Comparison of ENCODE assay signal across 30 mouse cellular contexts in genomic region chr3:113574578-113574977, GRCm38 (mm10). TPM values are rescaled to one million over a fixed set of nuclear protein-coding genes. Genes with fewer than 3 reads are reported as not detected.
DNase-seq lines count a peak whose midpoint lies in the region; ATAC-seq and TF ChIP-seq lines count a peak whose summit lies in the region.
"Had no signal": no experiment of that assay in that cellular context is flagged by ENCODE, and none has a peak within 500 bp of the region (broad histone marks: within the 10 kb centered on the region; RNA-seq: fewer than 3 reads in every experiment).

No protein-coding gene starts in this region.

- intact Hi-C loops in gastrocnemius, adult 2 months (cut with DNase I), result no loop called here

- TF ChIP-seq POLR2A in myocyte (IDR thresholded peaks at IDR 0.05; ENCODE audit: insufficient read length, low read depth), result no peak

- no peak overlapping the region for H3K4me2 ChIP-seq in liver, embryonic 12.5 days
- peak overlapping the region; percentile 47 for H3K4me2 ChIP-seq in myocyte (ENCODE audit: low read depth)
- H3K4me2 ChIP-seq: embryonic facial prominence, embryonic 12.5 days; hindbrain, embryonic 13.5 days; stomach, embryonic 15.5 days had no signal

- H3K4me3 ChIP-seq in gastrocnemius, adult 2 months, result peak overlapping the region; percentile 9; the same call in 1 of the 2 replicates
- H3K4me3 ChIP-seq in liver, embryonic 12.5 days, result no peak overlapping the region
- H3K4me3 ChIP-seq in myocyte, result no peak overlapping the region
- H3K4me3 ChIP-seq: embryonic facial prominence, embryonic 12.5 days; heart, adult 2 months; hindbrain, embryonic 13.5 days; limb, embryonic 10.5 days; midbrain, embryonic 10.5 days; stomach, embryonic 15.5 days had no signal

- WGBS in liver, embryonic 12.5 days (ENCODE audit: insufficient replicate concordance), result 59% methylated on average over 4 of the region's 4 CpGs

- no peak for TF ChIP-seq CTCF in gastrocnemius, adult 2 months (IDR thresholded peaks at IDR 0.05)

- DNase-seq in gastrocnemius, adult 2 months, result peak; percentile 19
- DNase-seq in gastrocnemius, postnatal 25 days, result no peak
- DNase-seq in adrenal gland, adult 8-10 months, result peak; percentile 19
- no peak for DNase-seq in MN1 (ENCODE audit: low spot score)
- no peak for DNase-seq in thymus, adult 18-20 months
- DNase-seq in frontal cortex, postnatal 14 days (ENCODE audit: low spot score in 2 of 2), result no peak
- DNase-seq: B cell, adult 2 months; cerebellum, adult 18-20 months; cerebellum, postnatal 14 days; gastrocnemius, postnatal 10 days; heart, adult 2 months; heart, postnatal 36 days; kidney, adult 11 months; lung, adult 18-20 months; lung, postnatal 10 days; thymus, postnatal 36 days had no signal

- H3K9ac ChIP-seq in liver, embryonic 12.5 days, result no peak overlapping the region
- H3K9ac ChIP-seq: embryonic facial prominence, embryonic 12.5 days; hindbrain, embryonic 13.5 days; stomach, embryonic 15.5 days had no signal

- H3K27ac ChIP-seq in gastrocnemius, adult 2 months, result no peak overlapping the region; the same call in 1 of the 2 replicates
- no peak overlapping the region for H3K27ac ChIP-seq in liver, embryonic 12.5 days
- H3K27ac ChIP-seq: embryonic facial prominence, embryonic 12.5 days; heart, adult 2 months; hindbrain, embryonic 13.5 days; limb, embryonic 10.5 days; midbrain, embryonic 10.5 days; stomach, embryonic 15.5 days had no signal

- no peaks in the 10 kb centered on the region for H3K79me2 ChIP-seq in myocyte (ENCODE audit: control insufficient read depth, insufficient read depth)

- H3K4me1 ChIP-seq in liver, embryonic 12.5 days, result no peaks in the 10 kb centered on the region
- H3K4me1 ChIP-seq: embryonic facial prominence, embryonic 12.5 days; hindbrain, embryonic 13.5 days; limb, embryonic 10.5 days; midbrain, embryonic 10.5 days; stomach, embryonic 15.5 days had no signal

- H3K9me3 ChIP-seq in liver, embryonic 12.5 days (replicated peaks), result no peaks in the 10 kb centered on the region
- H3K9me3 ChIP-seq: embryonic facial prominence, embryonic 12.5 days; hindbrain, embryonic 13.5 days; limb, embryonic 10.5 days; midbrain, embryonic 10.5 days; stomach, embryonic 15.5 days had no signal

- ATAC-seq in liver, embryonic 12.5 days, result peak; percentile 67
- ATAC-seq: midbrain, embryonic 16.5 days had no signal

- no peaks in the 10 kb centered on the region for H3K36me3 ChIP-seq in liver, embryonic 12.5 days
- H3K36me3 ChIP-seq in myocyte (ENCODE audit: control insufficient read depth, insufficient read depth), result no peaks in the 10 kb centered on the region
- H3K36me3 ChIP-seq: embryonic facial prominence, embryonic 12.5 days; hindbrain, embryonic 13.5 days; limb, embryonic 10.5 days; midbrain, embryonic 10.5 days; stomach, embryonic 15.5 days had no signal

- no peaks in the 10 kb centered on the region for H3K27me3 ChIP-seq in liver, embryonic 12.5 days (replicated peaks)
- H3K27me3 ChIP-seq in myocyte (ENCODE audit: control insufficient read depth, insufficient read depth, insufficient read length), result no peaks in the 10 kb centered on the region
- H3K27me3 ChIP-seq: embryonic facial prominence, embryonic 12.5 days; hindbrain, embryonic 13.5 days; stomach, embryonic 15.5 days had no signal

- H3ac ChIP-seq in myocyte (ENCODE audit: control insufficient read depth, insufficient read length), result no peak overlapping the region

TF ChIP-seq in myocyte, 11 proteins besides CTCF, POLR2A, EP300 and RAD21:
- TF ChIP-seq TCF12 (IDR thresholded peaks at IDR 0.05; ENCODE audit: insufficient read depth, poor library complexity, severe bottlenecking), result no peak
- TF ChIP-seq CEBPB (IDR thresholded peaks at IDR 0.05; ENCODE audit: insufficient read depth, poor library complexity, severe bottlenecking), result 0 out of 2 replicates have a peak, but pooled peaks have one; percentile 13

RNA-seq across cellular contexts. Expression of gene Amy1, which starts 31.9 kb away (rescaled TPM):
- 10 to 100 TPM in 1 of 2 experiments, 1 to 10 TPM in 1; 9.4 to 11.2 TPM for total RNA-seq in gastrocnemius, adult 2 months (2021)
- total RNA-seq in gastrocnemius, postnatal 25 days (2021), result 1 to 10 TPM; 2.4 to 8.1 TPM
- 10 to 100 TPM; 14.1 to 39.6 (median 29.0) TPM for total RNA-seq in adrenal gland, adult 8-10 months (2022)
- 2.5 and 3.2 TPM in 2 replicates for polyA plus RNA-seq in liver, embryonic 12.5 days (2016; fragmentation: Nextera tagmentation; extraction: Ambion mirVana)
- polyA plus RNA-seq in myocyte (2012; fragmentation: generic; extraction: Trizol), result 0.60 TPM

RNA-seq across cellular contexts. Expression of gene Amy2a1, which starts 42.4 kb away (rescaled TPM):
- total RNA-seq in gastrocnemius, adult 2 months (2021), result not detected
- not detected for total RNA-seq in gastrocnemius, postnatal 25 days (2021)
- not detected for total RNA-seq in adrenal gland, adult 8-10 months (2022)
- not detected in 2 replicates for polyA plus RNA-seq in liver, embryonic 12.5 days (2016; fragmentation: Nextera tagmentation; extraction: Ambion mirVana)
- polyA plus RNA-seq in myocyte (2012; fragmentation: generic; extraction: Trizol), result not detected
- total RNA-seq: gastrocnemius, postnatal 10 days; heart, adult 2 months; heart, postnatal 36 days; layer of hippocampus, postnatal 14 days; left cerebral cortex, adult 8-10 months had no signal
- polyA plus RNA-seq: embryonic facial prominence, embryonic 12.5 days; forebrain, embryonic 11.5 days; heart, adult 2 months; heart, embryonic 14.5 days; hindbrain, embryonic 13.5 days; large intestine, adult 2 months; limb, embryonic 10.5 days; midbrain, embryonic 10.5 days; neural tube, embryonic 14.5 days had no signal

RNA-seq across cellular contexts. Expression of gene Rnpc3, which starts 55.4 kb away (rescaled TPM):
- total RNA-seq in gastrocnemius, adult 2 months (2021), result 1 to 10 TPM; 8.8 to 9.2 TPM
- 1 to 10 TPM; 6.9 to 7.0 TPM for total RNA-seq in gastrocnemius, postnatal 25 days (2021)
- total RNA-seq in adrenal gland, adult 8-10 months (2022), result 10 to 100 TPM; 22.6 to 33.8 (median 27.2) TPM
- 21.0 and 22.2 TPM in 2 replicates for polyA plus RNA-seq in liver, embryonic 12.5 days (2016; fragmentation: Nextera tagmentation; extraction: Ambion mirVana)
- polyA plus RNA-seq in myocyte (2012; fragmentation: generic; extraction: Trizol), result 3.7 TPM

Comparison
In these comparisons a context has a peak if more than half of its experiments do, and no peak if none do; other contexts are left out.
1. DNase-seq: peak in gastrocnemius, adult 2 months (single experiment) and adrenal gland, adult 8-10 months (single experiment); none in gastrocnemius, postnatal 25 days (single experiment), MN1 (single experiment), thymus, adult 18-20 months (0 of 2) and frontal cortex, postnatal 14 days (0 of 2).